Mouse (Mus musculus): ENCODE data around the gene Gm28729. TPM values are rescaled to one million over a fixed set of nuclear protein-coding genes. Genes with fewer than 3 reads are reported as not detected.

The Gm28729 gene
- polyA plus RNA-seq, 1 experiment from 2014 or later = not detected

- no peaks in the 10 kb centered on the region for H3K27me3 ChIP-seq (ENCODE audit: control insufficient read depth, insufficient read depth, low read length)
- H3K4me1 ChIP-seq (ENCODE audit: control insufficient read depth, insufficient read depth, low read length) = no peaks in the 10 kb centered on the region
- H3K9ac ChIP-seq (replicated peaks; ENCODE audit: low read depth, low read length) = no peak overlapping the region
- no peak for ATAC-seq (ENCODE audit: insufficient number of reproducible peaks, insufficient read depth, low FRiP score, low read depth)
- H3K4me3 ChIP-seq (ENCODE audit: low read depth, low read length) = no peak overlapping the region
- no peaks in the 10 kb centered on the region for H3K9me3 ChIP-seq (ENCODE audit: control insufficient read depth, low read depth, low read length)
- 69% methylated on average over 5 of the region's 5 CpGs for WGBS
- H3K36me3 ChIP-seq (ENCODE audit: control insufficient read depth, insufficient read depth, low read length) = no peaks in the 10 kb centered on the region
- no peak overlapping the region for H3K27ac ChIP-seq (ENCODE audit: low read length)
- H3K4me2 ChIP-seq (replicated peaks; ENCODE audit: low read depth, low read length) = no peak overlapping the region
Measured at GRCm38 (mm10) chr9:96514278-96514677, 10.8 kb downstream of the Gm28729 start.

GRCm38 (mm10) chr9:96506011-96506498 is 19.0 kb downstream of the Gm28729 start:
- Histone ChIP-seq H3K36me3 (ENCODE audit: control insufficient read depth, insufficient read depth, low read length) (no peaks in the 10 kb centered on the region), H3K27ac (ENCODE audit: low read length) (no peak overlapping the region), H3K9ac (replicated peaks; ENCODE audit: low read depth, low read length) (no peak overlapping the region), H3K9me3 (ENCODE audit: control insufficient read depth, low read depth, low read length) (no peaks in the 10 kb centered on the region), H3K27me3 (ENCODE audit: control insufficient read depth, insufficient read depth, low read length) (no peaks in the 10 kb centered on the region), H3K4me2 (replicated peaks; ENCODE audit: low read depth, low read length) (0 out of 2 replicates have a peak overlapping the region, but pooled peaks have one; percentile 17), H3K4me1 (ENCODE audit: control insufficient read depth, insufficient read depth, low read length) (peaks cover 4% of the 10 kb centered on the region; the same call in 1 of the 2 replicates), H3K4me3 (ENCODE audit: low read depth, low read length) (no peak overlapping the region)
- WGBS = 7% methylated on average over 10 of the region's 10 CpGs
- ATAC-seq (ENCODE audit: insufficient number of reproducible peaks, insufficient read depth, low FRiP score, low read depth) = peak; percentile 71; the same call in 1 of the 2 replicates

- Histone ChIP-seq H3K36me3 (ENCODE audit: control insufficient read depth, insufficient read depth, low read length) (no peaks in the 10 kb centered on the region), H3K27ac (ENCODE audit: low read length) (no peak overlapping the region), H3K4me1 (ENCODE audit: control insufficient read depth, insufficient read depth, low read length) (peaks cover 4% of the 10 kb centered on the region; the same call in 1 of the 2 replicates), H3K27me3 (ENCODE audit: control insufficient read depth, insufficient read depth, low read length) (no peaks in the 10 kb centered on the region), H3K9me3 (ENCODE audit: control insufficient read depth, low read depth, low read length) (no peaks in the 10 kb centered on the region), H3K4me3 (ENCODE audit: low read depth, low read length) (no peak overlapping the region), H3K4me2 (replicated peaks; ENCODE audit: low read depth, low read length) (no peak overlapping the region), H3K9ac (replicated peaks; ENCODE audit: low read depth, low read length) (no peak overlapping the region)
- WGBS = 92% methylated on average over 4 of the region's 4 CpGs
- ATAC-seq (ENCODE audit: insufficient number of reproducible peaks, insufficient read depth, low FRiP score, low read depth) = no peak
Measured at GRCm38 (mm10) chr9:96505156-96505555, 19.9 kb downstream of the Gm28729 start.

GRCm38 (mm10) chr9:96504116-96504895 is 20.8 kb downstream of the Gm28729 start:
- H3K36me3 ChIP-seq (ENCODE audit: control insufficient read depth, insufficient read depth, low read length) = no peaks in the 10 kb centered on the region
- no peak overlapping the region for H3K4me3 ChIP-seq (ENCODE audit: low read depth, low read length)
- WGBS = 82% methylated on average over 17 of the region's 17 CpGs
- no peak overlapping the region for H3K27ac ChIP-seq (ENCODE audit: low read length)
- no peak for ATAC-seq (ENCODE audit: insufficient number of reproducible peaks, insufficient read depth, low FRiP score, low read depth)
- H3K9me3 ChIP-seq (ENCODE audit: control insufficient read depth, low read depth, low read length) = no peaks in the 10 kb centered on the region
- H3K9ac ChIP-seq (replicated peaks; ENCODE audit: low read depth, low read length) = no peak overlapping the region
- peaks cover 4% of the 10 kb centered on the region; the same call in 1 of the 2 replicates for H3K4me1 ChIP-seq (ENCODE audit: control insufficient read depth, insufficient read depth, low read length)
- no peaks in the 10 kb centered on the region for H3K27me3 ChIP-seq (ENCODE audit: control insufficient read depth, insufficient read depth, low read length)
- H3K4me2 ChIP-seq (replicated peaks; ENCODE audit: low read depth, low read length) = no peak overlapping the region

- Histone ChIP-seq H3K4me2 (replicated peaks; ENCODE audit: low read depth, low read length) (no peak overlapping the region), H3K4me3 (ENCODE audit: low read depth, low read length) (no peak overlapping the region), H3K9me3 (ENCODE audit: control insufficient read depth, low read depth, low read length) (no peaks in the 10 kb centered on the region), H3K27ac (ENCODE audit: low read length) (no peak overlapping the region), H3K27me3 (ENCODE audit: control insufficient read depth, insufficient read depth, low read length) (no peaks in the 10 kb centered on the region), H3K36me3 (ENCODE audit: control insufficient read depth, insufficient read depth, low read length) (no peaks in the 10 kb centered on the region), H3K4me1 (ENCODE audit: control insufficient read depth, insufficient read depth, low read length) (peaks cover 4% of the 10 kb centered on the region; the same call in 1 of the 2 replicates), H3K9ac (replicated peaks; ENCODE audit: low read depth, low read length) (no peak overlapping the region)
- ATAC-seq (ENCODE audit: insufficient number of reproducible peaks, insufficient read depth, low FRiP score, low read depth) = no peak; the same call in 1 of the 2 replicates
- WGBS = 72% methylated on average over 6 of the region's 6 CpGs
Measured at GRCm38 (mm10) chr9:96502856-96503610, 22.0 kb downstream of the Gm28729 start.

GRCm38 (mm10) chr9:96501217-96501616 is 23.8 kb downstream of the Gm28729 start:
- H3K4me1 ChIP-seq (ENCODE audit: control insufficient read depth, insufficient read depth, low read length) = peaks cover 4% of the 10 kb centered on the region; the same call in 1 of the 2 replicates
- H3K9ac ChIP-seq (replicated peaks; ENCODE audit: low read depth, low read length) = no peak overlapping the region
- H3K9me3 ChIP-seq (ENCODE audit: control insufficient read depth, low read depth, low read length) = no peaks in the 10 kb centered on the region
- ATAC-seq (ENCODE audit: insufficient number of reproducible peaks, insufficient read depth, low FRiP score, low read depth) = no peak
- H3K36me3 ChIP-seq (ENCODE audit: control insufficient read depth, insufficient read depth, low read length) = no peaks in the 10 kb centered on the region
- no peak overlapping the region for H3K4me2 ChIP-seq (replicated peaks; ENCODE audit: low read depth, low read length)
- 32% methylated on average over 7 of the region's 7 CpGs for WGBS
- no peak overlapping the region for H3K27ac ChIP-seq (ENCODE audit: low read length)
- H3K4me3 ChIP-seq (ENCODE audit: low read depth, low read length) = no peak overlapping the region
- no peaks in the 10 kb centered on the region for H3K27me3 ChIP-seq (ENCODE audit: control insufficient read depth, insufficient read depth, low read length)

GRCm38 (mm10) chr9:96493212-96493611 is 31.9 kb downstream of the Gm28729 start:
- no peaks in the 10 kb centered on the region for H3K27me3 ChIP-seq (ENCODE audit: control insufficient read depth, insufficient read depth, low read length)
- ATAC-seq (ENCODE audit: insufficient number of reproducible peaks, insufficient read depth, low FRiP score, low read depth) = no peak
- 30% methylated on average over 3 of the region's 3 CpGs for WGBS
- H3K9me3 ChIP-seq (ENCODE audit: control insufficient read depth, low read depth, low read length) = no peaks in the 10 kb centered on the region
- no peak overlapping the region for H3K27ac ChIP-seq (ENCODE audit: low read length)
- no peak overlapping the region for H3K4me2 ChIP-seq (replicated peaks; ENCODE audit: low read depth, low read length)
- H3K36me3 ChIP-seq (ENCODE audit: control insufficient read depth, insufficient read depth, low read length) = no peaks in the 10 kb centered on the region
- H3K4me3 ChIP-seq (ENCODE audit: low read depth, low read length) = no peak overlapping the region
- no peak overlapping the region for H3K9ac ChIP-seq (replicated peaks; ENCODE audit: low read depth, low read length)
- no peaks in the 10 kb centered on the region for H3K4me1 ChIP-seq (ENCODE audit: control insufficient read depth, insufficient read depth, low read length)

- Histone ChIP-seq H3K9me3 (ENCODE audit: control insufficient read depth, low read depth, low read length) (no peaks in the 10 kb centered on the region), H3K27me3 (ENCODE audit: control insufficient read depth, insufficient read depth, low read length) (no peaks in the 10 kb centered on the region), H3K9ac (replicated peaks; ENCODE audit: low read depth, low read length) (no peak overlapping the region), H3K36me3 (ENCODE audit: control insufficient read depth, insufficient read depth, low read length) (no peaks in the 10 kb centered on the region), H3K27ac (ENCODE audit: low read length) (no peak overlapping the region), H3K4me1 (ENCODE audit: control insufficient read depth, insufficient read depth, low read length) (no peaks in the 10 kb centered on the region), H3K4me3 (ENCODE audit: low read depth, low read length) (no peak overlapping the region), H3K4me2 (replicated peaks; ENCODE audit: low read depth, low read length) (no peak overlapping the region)
- WGBS = 35% methylated on average over 12 of the region's 12 CpGs
- no peak for ATAC-seq (ENCODE audit: insufficient number of reproducible peaks, insufficient read depth, low FRiP score, low read depth)
Measured at GRCm38 (mm10) chr9:96491810-96492209, 33.3 kb downstream of the Gm28729 start.
